In the genomic region with DNA sequence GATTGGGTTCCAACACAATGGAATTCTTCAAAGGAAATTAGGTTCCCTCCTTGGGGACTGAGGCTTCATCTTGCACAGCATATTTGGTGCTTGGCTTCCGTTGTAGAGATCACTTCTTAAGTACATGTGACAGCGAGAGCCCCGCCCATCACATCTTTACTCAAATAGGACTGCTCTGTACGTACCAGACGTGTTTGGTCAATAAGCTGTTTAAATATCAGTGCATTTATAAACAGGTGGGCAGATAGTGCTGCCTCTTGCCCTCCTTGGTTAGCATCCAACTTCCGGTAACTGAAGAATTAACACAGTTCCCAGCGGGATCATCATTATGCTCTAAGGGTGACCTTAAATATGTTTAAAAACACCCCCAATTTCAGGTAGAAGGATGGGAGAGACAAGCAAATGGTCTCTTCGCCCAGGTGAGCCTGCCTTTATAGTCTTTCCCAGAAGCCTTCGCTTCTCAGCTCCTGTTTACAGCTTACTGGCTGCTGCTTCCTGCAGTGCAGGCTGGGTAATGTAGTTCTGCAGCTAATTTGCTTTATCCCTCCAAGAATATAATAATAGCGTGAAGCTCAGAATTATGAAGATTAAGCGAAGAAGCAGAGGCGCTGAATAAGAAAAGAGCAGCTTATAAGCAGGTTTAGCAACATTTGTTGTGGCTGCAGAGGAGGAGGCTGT, we compare ENCODE assay signal across 7 mouse cellular contexts.
DNase-seq lines count a peak whose midpoint lies in the region; ATAC-seq lines count a peak whose summit lies in the region.

No protein-coding gene starts in this region.

- H3K27ac ChIP-seq in embryonic facial prominence, embryonic 12.5 days: no peak overlapping the region
- H3K27ac ChIP-seq in hindbrain, embryonic 16.5 days (ENCODE audit: low read depth, low read length): no peak overlapping the region
- H3K27ac ChIP-seq in limb, embryonic 13.5 days: no peak overlapping the region

- no peaks in the 10 kb centered on the region for H3K36me3 ChIP-seq in embryonic facial prominence, embryonic 12.5 days
- H3K36me3 ChIP-seq in hindbrain, embryonic 16.5 days (ENCODE audit: control insufficient read depth, insufficient read depth, low read length): no peaks in the 10 kb centered on the region
- no peaks in the 10 kb centered on the region for H3K36me3 ChIP-seq in limb, embryonic 13.5 days

- 63% methylated on average over 12 of the region's 12 CpGs for WGBS in embryonic facial prominence, embryonic 12.5 days
- 65% methylated on average over 12 of the region's 12 CpGs for WGBS in hindbrain, embryonic 16.5 days
- 65% methylated on average over 12 of the region's 12 CpGs for WGBS in limb, embryonic 13.5 days

- no peak overlapping the region for H3K9ac ChIP-seq in embryonic facial prominence, embryonic 12.5 days
- H3K9ac ChIP-seq in hindbrain, embryonic 16.5 days (ENCODE audit: low read depth, low read length): no peak overlapping the region
- H3K9ac ChIP-seq in limb, embryonic 13.5 days: no peak overlapping the region

- H3K4me3 ChIP-seq in embryonic facial prominence, embryonic 12.5 days: peak overlapping the region; percentile 23; the same call in 1 of the 2 replicates
- H3K4me3 ChIP-seq in hindbrain, embryonic 16.5 days (ENCODE audit: low read length): peak overlapping the region; percentile 23
- H3K4me3 ChIP-seq in limb, embryonic 13.5 days: peak overlapping the region; percentile 24

- ATAC-seq in embryonic facial prominence, embryonic 12.5 days (ENCODE audit: insufficient number of reproducible peaks, insufficient read depth, low FRiP score, low TSS enrichment): no peak
- ATAC-seq in hindbrain, embryonic 16.5 days: peak; percentile 82
- peak; percentile 44; the same call in 1 of the 2 replicates for ATAC-seq in limb, embryonic 13.5 days (ENCODE audit: low FRiP score, low read depth)
- no peak for ATAC-seq in inflammation-experienced regulatory T-cells, adult 6 months

- no peaks in the 10 kb centered on the region for H3K9me3 ChIP-seq in embryonic facial prominence, embryonic 12.5 days
- no peaks in the 10 kb centered on the region; the same call in 1 of the 2 replicates for H3K9me3 ChIP-seq in hindbrain, embryonic 16.5 days (ENCODE audit: control insufficient read depth, low read length)
- peaks cover 6% of the 10 kb centered on the region for H3K9me3 ChIP-seq in limb, embryonic 13.5 days

- no peaks in the 10 kb centered on the region for H3K4me1 ChIP-seq in embryonic facial prominence, embryonic 12.5 days
- no peaks in the 10 kb centered on the region for H3K4me1 ChIP-seq in hindbrain, embryonic 16.5 days (ENCODE audit: control insufficient read depth, insufficient read depth, low read depth, low read length)
- no peaks in the 10 kb centered on the region for H3K4me1 ChIP-seq in limb, embryonic 13.5 days

- H3K4me2 ChIP-seq in embryonic facial prominence, embryonic 12.5 days (replicated peaks): peak overlapping the region; percentile 35
- peak overlapping the region; percentile 49 for H3K4me2 ChIP-seq in hindbrain, embryonic 16.5 days (ENCODE audit: low read length)
- peak overlapping the region; percentile 37 for H3K4me2 ChIP-seq in limb, embryonic 13.5 days (replicated peaks)

- DNase-seq in thymus, postnatal 25 days: peak; percentile 14
- no peak for DNase-seq in thymus, postnatal 10 days (ENCODE audit: low spot score in 2 of 2)
- peak; percentile 42 for DNase-seq in right cerebral cortex, postnatal 4 days

- no peaks in the 10 kb centered on the region for H3K27me3 ChIP-seq in embryonic facial prominence, embryonic 12.5 days
- H3K27me3 ChIP-seq in hindbrain, embryonic 16.5 days (replicated peaks; ENCODE audit: control insufficient read depth, insufficient read depth, low read length): no peaks in the 10 kb centered on the region
- no peaks in the 10 kb centered on the region for H3K27me3 ChIP-seq in limb, embryonic 13.5 days

Comparison
In these comparisons a context has a peak if more than half of its experiments do, and no peak if none do; other contexts are left out.
1. DNase-seq: peak in thymus, postnatal 25 days (single experiment) and right cerebral cortex, postnatal 4 days (single experiment); none in thymus, postnatal 10 days (0 of 2).
2. ATAC-seq: peak in hindbrain, embryonic 16.5 days (single experiment) and limb, embryonic 13.5 days (single experiment); none in embryonic facial prominence, embryonic 12.5 days (single experiment) and inflammation-experienced regulatory T-cells, adult 6 months (single experiment).
3. Peak in every context shown above with its lines, with median percentiles within 50 percentile points of each other: H3K4me2 ChIP-seq and H3K4me3 ChIP-seq.